Mouse (Mus musculus) heart, embryonic 16.5 days (tissue): ENCODE measurements around the gene Kcnb1. TPM values are rescaled to one million over a fixed set of nuclear protein-coding genes. Genes with fewer than 3 reads are reported as not detected.

Experiments used
- ATAC-seq: fragments of 200-750 bp; cut with Nextera tagmentation; replicated peaks from 2 replicates; pipeline ENCODE4 v1.8.0; 2017; ENCODE audit warnings: moderate number of reproducible peaks; ENCODE audit not compliant: insufficient read depth, low FRiP score; ENCODE audit errors: extremely low read depth
- H3K27ac ChIP-seq: fragments of 300-500 bp; sonication (generic); 2 replicates; pipeline ENCODE4 v1.5.1; 2014; ENCODE audit warnings: mild to moderate bottlenecking, low read length, control low read depth, moderate library complexity
- H3K27me3 ChIP-seq: fragments of 300-500 bp; sonication (generic); 2 replicates; pipeline ENCODE4 v1.6.1; 2014; ENCODE audit warnings: low read length, mixed read lengths; ENCODE audit not compliant: control insufficient read depth, insufficient read depth
- H3K36me3 ChIP-seq: fragments of 300-500 bp; sonication (generic); 2 replicates; pipeline ENCODE4 v1.6.1; 2014; ENCODE audit not compliant: control insufficient read depth, insufficient read depth
- H3K4me1 ChIP-seq: fragments of 300-500 bp; sonication (generic); 2 replicates; pipeline ENCODE4 v1.6.1; 2014; ENCODE audit warnings: low read length, mixed read lengths; ENCODE audit not compliant: control insufficient read depth, insufficient read depth
- H3K4me2 ChIP-seq: fragments of 300-500 bp; sonication (generic); 2 replicates; pipeline ENCODE4 v1.6.1; 2014; ENCODE audit warnings: low read depth, mild to moderate bottlenecking, control low read depth, low read length
- H3K4me3 ChIP-seq: fragments of 300-500 bp; sonication (generic); 2 replicates; pipeline ENCODE4 v1.5.1; 2014; ENCODE audit warnings: mild to moderate bottlenecking, control low read depth, low read length
- H3K9ac ChIP-seq: fragments of 300-500 bp; sonication (generic); 2 replicates; pipeline ENCODE4 v1.6.1; 2014; ENCODE audit warnings: low read length, control low read depth
- H3K9me3 ChIP-seq: fragments of 300-500 bp; sonication (generic); replicated peaks from 2 replicates; pipeline ENCODE4 v1.6.1; 2016; ENCODE audit warnings: low read length; ENCODE audit not compliant: control insufficient read depth
- WGBS: fragments of 180-500 bp; shearing (Covaris S2); extraction: QIAGEN DNeasy Blood & Tissue Kit; methylation state at CpG from one replicate; pipeline ENCODE4 v1.1.7; 2014; 5-methylcytosine and 5-hydroxymethylcytosine counted together
- polyA plus RNA-seq: library from polyadenylated mRNA; unstranded; fragments of >200 nt; fragmentation: Nextera tagmentation; extraction: Ambion mirVana; gene quantifications from 2 replicates; pipeline ENCODE4 v1.2.1, GENCODE M21; 2015

Gene Kcnb1
- polyA plus RNA-seq, 1 experiment from 2014 or later: 0.43 TPM

DNA sequence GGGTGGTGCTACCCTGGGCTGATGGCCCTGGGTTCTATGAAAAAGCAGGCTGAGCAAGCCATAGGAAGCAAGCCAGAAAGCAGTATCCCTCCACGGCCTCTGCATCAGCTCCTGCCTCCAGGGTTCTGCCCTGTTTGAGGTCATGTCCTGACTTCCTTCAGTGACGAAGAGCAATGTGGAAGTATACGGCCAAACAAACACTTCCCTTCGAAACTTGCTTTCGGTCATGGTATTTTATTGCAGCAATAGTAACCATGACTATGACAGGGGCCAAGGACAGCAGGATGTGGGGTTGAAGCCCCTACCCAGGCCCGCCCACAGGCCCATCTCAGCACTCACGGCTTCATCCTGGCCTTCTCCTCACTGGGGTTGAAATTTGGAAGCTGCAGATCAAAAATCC is 35.0 kb upstream of the Kcnb1 start:
- WGBS: 77% methylated on average over 7 of the region's 7 CpGs
- Histone ChIP-seq H3K4me2 (no peak overlapping the region), H3K9ac (no peak overlapping the region), H3K27ac (no peak overlapping the region), H3K9me3 (no peaks in the 10 kb centered on the region), H3K4me1 (no peaks in the 10 kb centered on the region), H3K27me3 (no peaks in the 10 kb centered on the region), H3K4me3 (no peak overlapping the region), H3K36me3 (no peaks in the 10 kb centered on the region)
- ATAC-seq: no peak

- H3K27me3 ChIP-seq: no peaks in the 10 kb centered on the region
- no peaks in the 10 kb centered on the region for H3K4me1 ChIP-seq
- 84% methylated on average over 6 of the region's 6 CpGs for WGBS
- no peaks in the 10 kb centered on the region for H3K9me3 ChIP-seq
- no peaks in the 10 kb centered on the region for H3K36me3 ChIP-seq
- H3K9ac ChIP-seq: no peak overlapping the region
- H3K27ac ChIP-seq: no peak overlapping the region
- no peak overlapping the region for H3K4me3 ChIP-seq
- no peak overlapping the region for H3K4me2 ChIP-seq
- ATAC-seq: no peak
Measured at GRCm38 (mm10) chr2:167224194-167224593, 34.2 kb upstream of the Kcnb1 start.

DNA sequence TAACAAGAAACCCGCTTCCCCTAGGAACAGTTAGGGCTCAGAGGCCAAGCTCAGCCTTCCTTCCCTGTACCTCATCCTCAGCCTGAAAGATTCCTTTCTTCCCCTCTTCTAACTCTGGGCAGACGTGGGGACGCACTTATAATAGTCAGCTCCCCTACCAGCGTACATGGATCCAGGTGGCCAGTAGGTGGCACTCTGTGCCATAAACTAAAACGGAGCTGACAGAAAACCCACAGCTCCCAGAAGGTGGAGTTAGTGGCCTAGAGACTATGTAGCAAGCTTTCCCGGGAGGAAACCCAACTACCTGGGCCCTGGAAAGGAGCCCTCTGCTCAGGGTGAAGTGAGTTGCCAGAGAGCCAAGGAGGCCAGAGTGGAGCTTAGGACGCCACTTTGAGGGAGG is 32.2 kb upstream of the Kcnb1 start:
- ATAC-seq: no peak; the same call in 1 of the 2 replicates
- no peaks in the 10 kb centered on the region for H3K9me3 ChIP-seq
- no peak overlapping the region for H3K4me2 ChIP-seq
- H3K4me3 ChIP-seq: no peak overlapping the region
- H3K36me3 ChIP-seq: no peaks in the 10 kb centered on the region
- H3K4me1 ChIP-seq: no peaks in the 10 kb centered on the region
- H3K27ac ChIP-seq: no peak overlapping the region
- H3K27me3 ChIP-seq: no peaks in the 10 kb centered on the region
- H3K9ac ChIP-seq: no peak overlapping the region
- 16% methylated on average over 7 of the region's 7 CpGs for WGBS

GRCm38 (mm10) chr2:167221159-167221845 is 31.3 kb upstream of the Kcnb1 start:
- Histone ChIP-seq H3K27ac (no peak overlapping the region), H3K9ac (no peak overlapping the region), H3K9me3 (no peaks in the 10 kb centered on the region), H3K4me1 (no peaks in the 10 kb centered on the region), H3K4me3 (no peak overlapping the region), H3K27me3 (no peaks in the 10 kb centered on the region), H3K36me3 (no peaks in the 10 kb centered on the region), H3K4me2 (no peak overlapping the region)
- ATAC-seq: no peak
- 79% methylated on average over 13 of the region's 13 CpGs for WGBS

DNA sequence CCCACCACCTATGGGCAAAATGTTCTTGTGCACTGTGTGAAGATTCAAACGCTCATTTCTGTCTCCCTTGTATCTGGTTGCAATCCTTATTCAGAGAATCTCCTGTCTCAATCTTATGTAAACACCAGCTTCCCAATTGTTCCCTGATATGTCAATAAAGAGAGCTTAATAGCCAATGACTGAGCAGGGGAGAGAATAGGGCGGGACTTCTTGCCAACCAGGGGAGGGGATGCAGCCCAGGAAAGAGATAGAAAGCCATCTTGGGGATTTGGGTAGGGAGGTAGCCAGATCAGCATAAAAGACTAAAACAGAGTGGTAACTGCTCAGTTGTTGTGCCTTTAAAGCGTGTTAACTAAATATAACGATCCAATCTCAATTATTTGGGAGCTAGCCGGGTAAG is 30.8 kb upstream of the Kcnb1 start:
- Histone ChIP-seq H3K4me2 (no peak overlapping the region), H3K4me3 (no peak overlapping the region), H3K9me3 (no peaks in the 10 kb centered on the region), H3K4me1 (no peaks in the 10 kb centered on the region), H3K27me3 (no peaks in the 10 kb centered on the region), H3K36me3 (no peaks in the 10 kb centered on the region), H3K27ac (no peak overlapping the region), H3K9ac (no peak overlapping the region)
- no peak for ATAC-seq
- 77% methylated on average over 5 of the region's 5 CpGs for WGBS

DNA sequence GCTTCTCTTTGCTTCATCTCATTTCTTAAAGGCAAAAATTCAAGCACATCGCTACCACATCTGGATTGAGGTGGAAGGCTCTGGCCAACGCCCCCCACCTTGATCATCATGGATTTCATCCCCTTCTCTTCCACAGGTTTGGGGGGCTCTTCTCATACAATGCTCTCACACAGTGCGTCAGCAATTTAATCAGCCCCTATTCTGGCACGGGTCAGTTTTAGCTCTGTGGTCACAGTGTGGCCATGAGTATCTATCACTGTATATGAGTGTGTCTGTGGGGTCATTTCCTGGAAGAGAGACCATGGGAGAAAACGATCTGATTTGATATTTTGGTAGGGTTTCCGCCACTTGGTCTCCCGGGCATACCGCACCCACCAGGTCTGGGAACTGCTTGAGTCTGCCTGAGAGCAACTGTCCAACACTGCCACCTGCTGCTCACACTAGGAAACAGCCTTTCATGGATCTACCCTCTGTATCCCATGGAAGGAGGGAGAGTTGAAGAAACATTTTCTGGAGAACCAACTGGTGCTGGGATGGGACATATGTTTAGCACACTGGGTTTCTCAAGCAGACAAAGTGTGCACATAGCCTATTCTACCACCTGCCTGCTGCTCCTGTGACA is 29.3 kb upstream of the Kcnb1 start:
- H3K27me3 ChIP-seq: no peaks in the 10 kb centered on the region
- no peaks in the 10 kb centered on the region for H3K4me1 ChIP-seq
- H3K9me3 ChIP-seq: no peaks in the 10 kb centered on the region
- no peak overlapping the region for H3K27ac ChIP-seq
- H3K9ac ChIP-seq: no peak overlapping the region
- H3K36me3 ChIP-seq: no peaks in the 10 kb centered on the region
- 40% methylated on average over 8 of the region's 8 CpGs for WGBS
- H3K4me3 ChIP-seq: no peak overlapping the region
- 0 out of 2 replicates have a peak, but pooled peaks have one; percentile 61 for ATAC-seq
- no peak overlapping the region for H3K4me2 ChIP-seq

GRCm38 (mm10) chr2:167213666-167214065 is 23.7 kb upstream of the Kcnb1 start:
- no peak for ATAC-seq
- Histone ChIP-seq H3K9me3 (no peaks in the 10 kb centered on the region), H3K4me3 (no peak overlapping the region), H3K36me3 (no peaks in the 10 kb centered on the region), H3K27me3 (no peaks in the 10 kb centered on the region), H3K9ac (no peak overlapping the region), H3K4me2 (no peak overlapping the region), H3K27ac (no peak overlapping the region), H3K4me1 (peaks cover 17% of the 10 kb centered on the region)
- WGBS: 86% methylated on average over 12 of the region's 12 CpGs

- no peaks in the 10 kb centered on the region for H3K36me3 ChIP-seq
- H3K9me3 ChIP-seq: no peaks in the 10 kb centered on the region
- H3K27me3 ChIP-seq: no peaks in the 10 kb centered on the region
- 92% methylated on average over 3 of the region's 3 CpGs for WGBS
- H3K4me1 ChIP-seq: peaks cover 17% of the 10 kb centered on the region
- H3K27ac ChIP-seq: peak overlapping the region; percentile 63
- no peak overlapping the region for H3K9ac ChIP-seq
- ATAC-seq: no peak
- H3K4me2 ChIP-seq: no peak overlapping the region
- H3K4me3 ChIP-seq: no peak overlapping the region
Measured at GRCm38 (mm10) chr2:167213076-167213475, 23.1 kb upstream of the Kcnb1 start.

- H3K4me2 ChIP-seq: no peak overlapping the region
- WGBS: 53% methylated on average over 6 of the region's 6 CpGs
- no peaks in the 10 kb centered on the region for H3K27me3 ChIP-seq
- H3K27ac ChIP-seq: peak overlapping the region; percentile 63
- no peaks in the 10 kb centered on the region for H3K36me3 ChIP-seq
- H3K4me3 ChIP-seq: no peak overlapping the region
- no peaks in the 10 kb centered on the region for H3K9me3 ChIP-seq
- no peak overlapping the region for H3K9ac ChIP-seq
- peaks cover 17% of the 10 kb centered on the region for H3K4me1 ChIP-seq
- ATAC-seq: peak; percentile 91
Measured at GRCm38 (mm10) chr2:167212551-167212950, 22.6 kb upstream of the Kcnb1 start.
